Mouse (Mus musculus) thymus, adult 2 months (tissue): ENCODE data around the gene Mau2.

Source experiments
- CTCF ChIP-seq: fragments of 200-500 bp; IDR thresholded peaks from 2 replicates; pipeline ENCODE4 v1.5.1; 2012; ENCODE audit warnings: mild to moderate bottlenecking, control low read depth, low read length, moderate library complexity, borderline replicate concordance; ENCODE audit not compliant: control insufficient read depth, poor library complexity, insufficient read depth; ENCODE audit errors: extremely low read depth
- POLR2A ChIP-seq: fragments of 200-500 bp; IDR thresholded peaks from 2 replicates; pipeline ENCODE4 v1.6.1; 2012; ENCODE audit warnings: mild to moderate bottlenecking, low read length, control low read depth, moderate library complexity; ENCODE audit not compliant: control insufficient read depth, poor library complexity, insufficient read depth; ENCODE audit errors: extremely low read depth

DNA sequence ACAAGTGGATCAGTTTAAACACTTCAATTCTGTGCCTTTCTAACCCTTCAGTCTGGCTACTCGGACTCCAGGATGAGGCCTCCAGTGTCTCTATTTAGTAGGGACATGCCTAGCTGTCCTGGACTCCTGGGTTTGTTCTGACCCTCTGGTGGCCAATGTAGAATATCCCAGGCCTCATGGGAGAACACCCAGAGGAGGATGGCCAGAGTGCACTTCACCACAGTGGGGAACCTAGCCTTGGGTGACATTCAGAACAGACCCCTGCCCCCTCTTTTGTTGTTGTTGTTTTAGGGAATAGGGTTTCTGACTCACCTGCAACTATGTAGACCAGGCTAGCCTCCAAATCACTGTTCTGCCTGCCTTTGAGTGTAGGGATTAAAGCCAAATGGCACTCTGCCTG, 27.5 kb downstream of the Mau2 start:
- no peak for TF ChIP-seq CTCF
- no peak for TF ChIP-seq POLR2A
